Mouse (Mus musculus) olfactory bulb, adult 2 months (tissue): Measurements from ENCODE around the gene St14.

Experiments
- CTCF ChIP-seq: fragments of 200-500 bp; IDR thresholded peaks from 2 replicates; pipeline ENCODE4 v1.5.1; 2012; ENCODE audit warnings: low read depth, mild to moderate bottlenecking, low read length, moderate library complexity; ENCODE audit not compliant: insufficient read depth
- POLR2A ChIP-seq: fragments of 200-500 bp; IDR thresholded peaks from 2 replicates; pipeline ENCODE4 v1.6.1; 2012; ENCODE audit warnings: mild to moderate bottlenecking, low read depth, low read length, moderate library complexity; ENCODE audit not compliant: insufficient read depth

DNA sequence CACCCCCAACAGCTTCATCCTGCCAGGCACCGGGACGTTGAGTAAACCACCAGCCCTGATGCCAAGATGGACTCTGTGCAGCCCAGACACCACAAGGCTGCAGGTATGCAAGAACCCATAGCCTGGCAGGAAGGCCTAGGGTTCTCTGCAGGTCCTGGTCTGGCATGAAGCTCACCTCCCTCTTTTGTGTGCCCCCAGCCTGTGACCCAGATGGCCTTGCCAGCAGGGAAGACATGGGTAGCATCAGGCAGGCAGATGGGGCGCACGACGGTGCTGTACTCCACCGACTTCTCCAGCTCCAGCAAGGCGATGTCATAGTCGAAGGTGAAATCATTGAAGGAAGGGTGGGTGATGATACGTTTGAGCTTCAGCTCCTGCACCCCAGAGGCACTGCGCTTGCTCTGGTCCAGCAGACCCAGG lies 40.5 kb downstream of the St14 start:
- TF ChIP-seq POLR2A: no peak
- no peak for TF ChIP-seq CTCF
